Mouse (Mus musculus): ENCODE measurements around the gene Mterf2.

Gene Mterf2

GRCm38 (mm10) chr10:85127395-85128287 is at the start of gene Mterf2:
TSS of gene Mterf2 (minus strand) at chr10:85128027.
- peak; percentile 90 to 94 for DNase-seq (ENCODE audit: low spot score in 2 of 2)

GRCm38 (mm10) chr10:85176640-85177039 is 48.8 kb upstream of the Mterf2 start:
- DNase-seq (ENCODE audit: low spot score in 2 of 2) = no peak

- DNase-seq (ENCODE audit: low spot score in 2 of 2) = no peak
Observed at GRCm38 (mm10) chr10:85165306-85165705, 37.5 kb upstream of the Mterf2 start.

- no peak for DNase-seq (ENCODE audit: low spot score in 2 of 2)
Observed at GRCm38 (mm10) chr10:85164791-85165190, 37.0 kb upstream of the Mterf2 start.

GRCm38 (mm10) chr10:85161745-85162351 is 34.0 kb upstream of the Mterf2 start:
- no peak for DNase-seq (ENCODE audit: low spot score in 2 of 2)

GRCm38 (mm10) chr10:85159989-85160619 is 32.3 kb upstream of the Mterf2 start:
- DNase-seq (ENCODE audit: low spot score in 2 of 2) = no peak

GRCm38 (mm10) chr10:85157451-85157850 is 29.6 kb upstream of the Mterf2 start:
- DNase-seq (ENCODE audit: low spot score in 2 of 2) = no peak

GRCm38 (mm10) chr10:85154195-85154594 is 26.4 kb upstream of the Mterf2 start:
- peak in 1 of 2 experiments; percentile 54 for DNase-seq (ENCODE audit: low spot score in 2 of 2)

GRCm38 (mm10) chr10:85149226-85149625 is 21.4 kb upstream of the Mterf2 start:
- no peak for DNase-seq (ENCODE audit: low spot score in 2 of 2)

GRCm38 (mm10) chr10:85146282-85146681 is 18.5 kb upstream of the Mterf2 start:
- no peak for DNase-seq (ENCODE audit: low spot score in 2 of 2)

GRCm38 (mm10) chr10:85141465-85141864 is 13.6 kb upstream of the Mterf2 start:
- DNase-seq (ENCODE audit: low spot score in 2 of 2) = no peak

GRCm38 (mm10) chr10:85136573-85136972 is 8.7 kb upstream of the Mterf2 start:
- no peak for DNase-seq (ENCODE audit: low spot score in 2 of 2)

- no peak for DNase-seq (ENCODE audit: low spot score in 2 of 2)
Observed at GRCm38 (mm10) chr10:85128453-85128852, 626 bp upstream of the Mterf2 start.

GRCm38 (mm10) chr10:85125184-85125583 is 2.6 kb downstream of the Mterf2 start:
- DNase-seq (ENCODE audit: low spot score in 2 of 2) = no peak

GRCm38 (mm10) chr10:85114409-85114808 is 13.4 kb downstream of the Mterf2 start:
- no peak for DNase-seq (ENCODE audit: low spot score in 2 of 2)

GRCm38 (mm10) chr10:85103085-85103885 is 24.5 kb downstream of the Mterf2 start:
- peak; percentile 25 to 29 for DNase-seq (ENCODE audit: low spot score in 2 of 2)

GRCm38 (mm10) chr10:85102247-85103084 is 25.4 kb downstream of the Mterf2 start, which contains the start of the genes Fhl4 and Tmem263:
TSS of gene Fhl4 (minus strand) at chr10:85102495.
TSS of gene Tmem263 (plus strand) at chr10:85102627.
- peak; percentile 62 to 86 for DNase-seq (ENCODE audit: low spot score in 2 of 2)

- peak; percentile 31 for DNase-seq (ENCODE audit: low spot score in 2 of 2)
Observed at GRCm38 (mm10) chr10:85101841-85102240, 26.0 kb downstream of the Mterf2 start.

GRCm38 (mm10) chr10:85071605-85072152 is 56.1 kb downstream of the Mterf2 start:
- no peak for DNase-seq (ENCODE audit: low spot score in 2 of 2)

Data from frontal cortex, postnatal 10 days (tissue).